Mouse (Mus musculus): ENCODE data around the gene Isl2. TPM values are rescaled to one million over a fixed set of nuclear protein-coding genes. Genes with fewer than 3 reads are reported as not detected.
A peak's percentile ranks its signal among the peaks of the same experiment; 100 is the strongest.

The Isl2 gene
- polyA plus RNA-seq, 1 experiment from 2014 or later: 0.11 TPM

GRCm38 (mm10) chr9:55571071-55571470, 32.6 kb downstream of the Isl2 start:
- H3K4me2 ChIP-seq (ENCODE audit: low read length): no peak overlapping the region
- ATAC-seq: no peak
- 80% methylated on average over 1 of the region's 1 CpGs for WGBS

GRCm38 (mm10) chr9:55576571-55576970, 38.1 kb downstream of the Isl2 start:
- no peak overlapping the region for H3K27ac ChIP-seq (ENCODE audit: low read depth, low read length)
- no peak overlapping the region for H3K9ac ChIP-seq (ENCODE audit: low read length)
- H3K27me3 ChIP-seq (replicated peaks; ENCODE audit: control insufficient read depth, insufficient read depth, low read length): no peaks in the 10 kb centered on the region
- no peak overlapping the region for H3K4me3 ChIP-seq (ENCODE audit: low read depth, low read length)
- DNase-seq (ENCODE audit: low spot score) (peak; percentile 33), ATAC-seq (peak; percentile 37; the same call in 1 of the 2 replicates)
- WGBS: 79% methylated on average over 1 of the region's 1 CpGs
- H3K36me3 ChIP-seq (ENCODE audit: control insufficient read depth, insufficient read depth, low read length): no peaks in the 10 kb centered on the region
- no peak overlapping the region for H3K4me2 ChIP-seq (ENCODE audit: low read length)
- H3K4me1 ChIP-seq (ENCODE audit: control insufficient read depth, insufficient read depth, low read length): no peaks in the 10 kb centered on the region
- H3K9me3 ChIP-seq (replicated peaks; ENCODE audit: control insufficient read depth, low read length): no peaks in the 10 kb centered on the region

More at GRCm38 (mm10) chr9:55571071-55571470, 32.6 kb downstream of the Isl2 start:
- Histone ChIP-seq H3K9me3 (replicated peaks; ENCODE audit: control insufficient read depth, low read length) (no peaks in the 10 kb centered on the region), H3K4me1 (ENCODE audit: control insufficient read depth, insufficient read depth, low read length) (no peaks in the 10 kb centered on the region), H3K4me3 (ENCODE audit: low read depth, low read length) (no peak overlapping the region), H3K27ac (ENCODE audit: low read depth, low read length) (no peak overlapping the region), H3K9ac (ENCODE audit: low read length) (no peak overlapping the region), H3K27me3 (replicated peaks; ENCODE audit: control insufficient read depth, insufficient read depth, low read length) (no peaks in the 10 kb centered on the region), H3K36me3 (ENCODE audit: control insufficient read depth, insufficient read depth, low read length) (no peaks in the 10 kb centered on the region)
- no peak for DNase-seq (ENCODE audit: low spot score)

DNA sequence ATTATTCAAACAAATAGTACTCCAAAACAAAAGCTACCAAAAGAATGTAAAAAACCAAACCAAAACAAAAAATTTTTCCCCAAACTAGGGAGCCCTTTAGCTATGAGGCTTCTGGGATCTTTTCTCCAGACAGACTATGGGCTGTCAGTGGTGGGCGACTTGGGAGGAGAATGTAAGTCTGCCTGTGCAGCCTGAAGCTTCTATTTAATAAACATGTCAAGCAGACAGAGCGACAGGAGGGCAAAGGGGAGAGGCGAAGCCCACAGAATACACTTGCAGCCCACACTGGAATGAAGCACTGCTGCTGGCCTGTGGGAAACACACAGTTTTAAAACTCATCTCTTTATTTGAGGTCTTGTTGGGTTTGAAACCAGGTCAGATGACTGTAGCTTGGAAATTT, 42.9 kb downstream of the Isl2 start:
- no peak overlapping the region for H3K4me3 ChIP-seq (ENCODE audit: low read depth, low read length)
- H3K9ac ChIP-seq (ENCODE audit: low read length): no peak overlapping the region
- DNase-seq (ENCODE audit: low spot score): no peak
- no peak for ATAC-seq
- H3K4me2 ChIP-seq (ENCODE audit: low read length): no peak overlapping the region
- no peaks in the 10 kb centered on the region for H3K36me3 ChIP-seq (ENCODE audit: control insufficient read depth, insufficient read depth, low read length)
- WGBS: 51% methylated on average over 3 of the region's 3 CpGs
- H3K27ac ChIP-seq (ENCODE audit: low read depth, low read length): no peak overlapping the region
- H3K27me3 ChIP-seq (replicated peaks; ENCODE audit: control insufficient read depth, insufficient read depth, low read length): no peaks in the 10 kb centered on the region
- H3K9me3 ChIP-seq (replicated peaks; ENCODE audit: control insufficient read depth, low read length): no peaks in the 10 kb centered on the region
- no peaks in the 10 kb centered on the region for H3K4me1 ChIP-seq (ENCODE audit: control insufficient read depth, insufficient read depth, low read length)

DNA sequence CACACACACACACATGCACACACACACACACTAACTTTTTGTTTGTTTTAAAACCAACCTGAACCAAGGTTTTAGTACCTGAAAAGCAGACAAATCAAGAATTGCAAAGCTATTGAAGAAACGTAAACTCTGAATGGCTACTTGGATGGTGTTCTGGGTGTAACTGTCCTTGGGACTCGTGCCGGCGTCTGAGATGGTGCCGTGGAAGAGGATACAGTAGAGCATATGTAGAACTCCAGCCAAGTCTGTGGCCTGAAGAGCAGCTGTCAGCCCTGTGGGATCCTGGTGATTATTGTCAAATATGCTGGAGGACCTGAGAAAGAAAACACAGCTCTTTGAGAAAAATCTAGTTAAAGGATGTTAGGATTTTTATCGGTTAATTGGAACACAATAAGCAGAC, 47.7 kb downstream of the Isl2 start:
- no peaks in the 10 kb centered on the region for H3K27me3 ChIP-seq (replicated peaks; ENCODE audit: control insufficient read depth, insufficient read depth, low read length)
- no peaks in the 10 kb centered on the region for H3K36me3 ChIP-seq (ENCODE audit: control insufficient read depth, insufficient read depth, low read length)
- no peak for DNase-seq (ENCODE audit: low spot score)
- 92% methylated on average over 6 of the region's 6 CpGs for WGBS
- H3K9ac ChIP-seq (ENCODE audit: low read length): no peak overlapping the region
- ATAC-seq: no peak
- no peak overlapping the region for H3K4me3 ChIP-seq (ENCODE audit: low read depth, low read length)
- no peaks in the 10 kb centered on the region for H3K9me3 ChIP-seq (replicated peaks; ENCODE audit: control insufficient read depth, low read length)
- no peak overlapping the region for H3K4me2 ChIP-seq (ENCODE audit: low read length)
- H3K4me1 ChIP-seq (ENCODE audit: control insufficient read depth, insufficient read depth, low read length): no peaks in the 10 kb centered on the region
- no peak overlapping the region for H3K27ac ChIP-seq (ENCODE audit: low read depth, low read length)

Other genes with a start within 250 kb of the Isl2 start
- gene Nrg4, start 211.8 kb upstream of the Isl2 start, polyA plus RNA-seq (2014; fragmentation: Nextera tagmentation; extraction: Ambion mirVana): 0.69 and 0.72 TPM in 2 replicates
- gene Tmem266, start 211.8 kb upstream of the Isl2 start, polyA plus RNA-seq (2014; fragmentation: Nextera tagmentation; extraction: Ambion mirVana): 0.90 and 0.94 TPM in 2 replicates
- gene Etfa, start 26.4 kb upstream of the Isl2 start, polyA plus RNA-seq (2014; fragmentation: Nextera tagmentation; extraction: Ambion mirVana): 98.5 and 111 TPM in 2 replicates

All from forebrain, embryonic 14.5 days (tissue).